Mouse (Mus musculus) midbrain, embryonic 14.5 days (tissue): ENCODE results near the gene Bbc3. TPM values are rescaled to one million over a fixed set of nuclear protein-coding genes. Genes with fewer than 3 reads are reported as not detected.

ENCODE experiments used
- ATAC-seq: fragments of 200-750 bp; cut with Nextera tagmentation; 2 replicates; pipeline ENCODE4 v1.8.0; 2017; ENCODE audit warnings: moderate number of reproducible peaks, moderate library complexity; ENCODE audit not compliant: low FRiP score, low TSS enrichment
- DNase-seq: peaks from one replicate; pipeline ENCODE4 v3.0.0-alpha.2; 2015
- H3K27ac ChIP-seq: fragments of 300-500 bp; sonication (generic); replicated peaks from 2 replicates; pipeline ENCODE4 v1.5.1; 2014; ENCODE audit warnings: mild to moderate bottlenecking, low read depth, low read length, moderate library complexity
- H3K27me3 ChIP-seq: fragments of 300-500 bp; sonication (generic); 2 replicates; pipeline ENCODE4 v1.6.1; 2014; ENCODE audit warnings: low read length, control low read depth, mixed read lengths; ENCODE audit not compliant: control insufficient read depth, insufficient read depth
- H3K36me3 ChIP-seq: fragments of 300-500 bp; sonication (generic); 2 replicates; pipeline ENCODE4 v1.6.1; 2014; ENCODE audit warnings: low read length, control low read depth; ENCODE audit not compliant: control insufficient read depth, insufficient read depth
- H3K4me1 ChIP-seq: fragments of 300-500 bp; sonication (generic); 2 replicates; pipeline ENCODE4 v1.6.1; 2014; ENCODE audit warnings: mild to moderate bottlenecking, antibody characterized with exemption, low read length, control low read depth; ENCODE audit not compliant: control insufficient read depth, insufficient read depth
- H3K4me2 ChIP-seq: fragments of 300-500 bp; sonication (generic); 2 replicates; pipeline ENCODE4 v1.6.1; 2014; ENCODE audit warnings: mild to moderate bottlenecking, low read length, moderate library complexity
- H3K4me3 ChIP-seq: fragments of 300-500 bp; sonication (generic); replicated peaks from 2 replicates; pipeline ENCODE4 v1.5.1; 2014; ENCODE audit warnings: low read depth, low read length
- H3K9ac ChIP-seq: fragments of 300-500 bp; sonication (generic); replicated peaks from 2 replicates; pipeline ENCODE4 v1.6.1; 2014; ENCODE audit warnings: mild to moderate bottlenecking, low read length, moderate library complexity
- H3K9me3 ChIP-seq: fragments of 300-500 bp; sonication (generic); 2 replicates; pipeline ENCODE4 v1.6.1; 2016; ENCODE audit warnings: low read length, control low read depth, mixed read lengths; ENCODE audit not compliant: control insufficient read depth
- WGBS: fragments of 180-500 bp; shearing (Covaris S2); extraction: QIAGEN DNeasy Blood & Tissue Kit; methylation state at CpG from one replicate; pipeline ENCODE4 v1.1.7; 2014; 5-methylcytosine and 5-hydroxymethylcytosine counted together
- polyA plus RNA-seq: library from polyadenylated mRNA; unstranded; fragments of >200 nt; fragmentation: Nextera tagmentation; extraction: Ambion mirVana; gene quantifications from 2 replicates; pipeline ENCODE4 v1.2.1, GENCODE M21; 2014

Gene Bbc3
- polyA plus RNA-seq, 1 experiment from 2014 or later = 16.8 TPM

- no peaks in the 10 kb centered on the region for H3K9me3 ChIP-seq
- H3K27ac ChIP-seq = peak within 1 kb of the TSS; percentile 95
- ATAC-seq = peak; percentile 90
- peak within 1 kb of the TSS; percentile 78 for H3K4me3 ChIP-seq
- H3K4me2 ChIP-seq = peak within 1 kb of the TSS; percentile 88
- no peaks in the 10 kb centered on the region for H3K27me3 ChIP-seq
- 1% methylated on average over 47 of the region's 49 CpGs for WGBS
- peaks cover 22% of the 10 kb centered on the region for H3K4me1 ChIP-seq
- peak; percentile 95 for DNase-seq
- peaks cover 33% of the 10 kb centered on the region for H3K36me3 ChIP-seq
- H3K9ac ChIP-seq = peak within 1 kb of the TSS; percentile 88
Observed at GRCm38 (mm10) chr7:16273081-16273765, 35.0 kb upstream of the Bbc3 start, which contains the start of gene Inafm1. Gene Inafm1 (minus strand): TSS chr7:16273617.

GRCm38 (mm10) chr7:16273766-16274140 lies 34.4 kb upstream of the Bbc3 start:
- no peaks in the 10 kb centered on the region for H3K27me3 ChIP-seq
- peak overlapping the region; percentile 88 for H3K9ac ChIP-seq
- DNase-seq (peak; percentile 80), ATAC-seq (peak; percentile 63)
- H3K4me2 ChIP-seq = peak overlapping the region; percentile 88
- H3K4me1 ChIP-seq = peaks cover 22% of the 10 kb centered on the region
- peaks cover 37% of the 10 kb centered on the region for H3K36me3 ChIP-seq
- peak overlapping the region; percentile 78 for H3K4me3 ChIP-seq
- no peaks in the 10 kb centered on the region for H3K9me3 ChIP-seq
- H3K27ac ChIP-seq = peak overlapping the region; percentile 95
- WGBS = under 1% methylated on average over 18 of the region's 18 CpGs

GRCm38 (mm10) chr7:16274922-16275890 lies 33.0 kb upstream of the Bbc3 start:
- H3K27ac ChIP-seq = no peak overlapping the region
- H3K4me3 ChIP-seq = no peak overlapping the region
- no peaks in the 10 kb centered on the region for H3K27me3 ChIP-seq
- peaks cover 22% of the 10 kb centered on the region for H3K4me1 ChIP-seq
- H3K36me3 ChIP-seq = peaks cover 43% of the 10 kb centered on the region
- no peaks in the 10 kb centered on the region for H3K9me3 ChIP-seq
- 86% methylated on average over 10 of the region's 10 CpGs for WGBS
- H3K4me2 ChIP-seq = no peak overlapping the region
- ATAC-seq (no peak), DNase-seq (no peak)
- no peak overlapping the region for H3K9ac ChIP-seq

- ATAC-seq (no peak), DNase-seq (no peak)
- no peak overlapping the region for H3K4me3 ChIP-seq
- no peaks in the 10 kb centered on the region for H3K4me1 ChIP-seq
- no peaks in the 10 kb centered on the region for H3K9me3 ChIP-seq
- no peaks in the 10 kb centered on the region for H3K27me3 ChIP-seq
- H3K9ac ChIP-seq = no peak overlapping the region
- H3K27ac ChIP-seq = no peak overlapping the region
- H3K4me2 ChIP-seq = no peak overlapping the region
- H3K36me3 ChIP-seq = peaks cover 70% of the 10 kb centered on the region
- 92% methylated on average over 11 of the region's 11 CpGs for WGBS
Observed at GRCm38 (mm10) chr7:16280721-16281120, 27.5 kb upstream of the Bbc3 start.

- 94% methylated on average over 13 of the region's 13 CpGs for WGBS
- Histone ChIP-seq H3K27me3 (no peaks in the 10 kb centered on the region), H3K4me3 (no peak overlapping the region), H3K4me1 (no peaks in the 10 kb centered on the region), H3K4me2 (no peak overlapping the region), H3K27ac (no peak overlapping the region), H3K9ac (no peak overlapping the region), H3K36me3 (peaks cover 55% of the 10 kb centered on the region), H3K9me3 (no peaks in the 10 kb centered on the region)
- no peak for ATAC-seq
- DNase-seq = no peak
Observed at GRCm38 (mm10) chr7:16282334-16282733, 25.9 kb upstream of the Bbc3 start.

- WGBS = 97% methylated on average over 8 of the region's 8 CpGs
- no peaks in the 10 kb centered on the region for H3K9me3 ChIP-seq
- no peaks in the 10 kb centered on the region for H3K27me3 ChIP-seq
- no peak overlapping the region for H3K27ac ChIP-seq
- no peak overlapping the region for H3K9ac ChIP-seq
- ATAC-seq (no peak), DNase-seq (no peak)
- H3K4me2 ChIP-seq = no peak overlapping the region
- H3K36me3 ChIP-seq = peaks cover 39% of the 10 kb centered on the region
- no peaks in the 10 kb centered on the region for H3K4me1 ChIP-seq
- H3K4me3 ChIP-seq = no peak overlapping the region
Observed at GRCm38 (mm10) chr7:16284001-16284400, 24.2 kb upstream of the Bbc3 start.

- Histone ChIP-seq H3K27me3 (no peaks in the 10 kb centered on the region), H3K27ac (no peak overlapping the region), H3K4me3 (no peak overlapping the region), H3K36me3 (peaks cover 36% of the 10 kb centered on the region), H3K4me2 (peak overlapping the region; percentile 51; the same call in 1 of the 2 replicates), H3K4me1 (no peaks in the 10 kb centered on the region), H3K9ac (no peak overlapping the region), H3K9me3 (no peaks in the 10 kb centered on the region)
- ATAC-seq (no peak), DNase-seq (no peak)
- 74% methylated on average over 9 of the region's 9 CpGs for WGBS
Observed at GRCm38 (mm10) chr7:16284904-16285303, 23.3 kb upstream of the Bbc3 start.

GRCm38 (mm10) chr7:16285450-16286025 lies 22.7 kb upstream of the Bbc3 start:
- H3K27me3 ChIP-seq = no peaks in the 10 kb centered on the region
- DNase-seq = peak; percentile 24
- 3% methylated on average over 14 of the region's 14 CpGs for WGBS
- H3K9ac ChIP-seq = no peak overlapping the region
- no peaks in the 10 kb centered on the region for H3K4me1 ChIP-seq
- H3K27ac ChIP-seq = no peak overlapping the region
- no peaks in the 10 kb centered on the region for H3K9me3 ChIP-seq
- ATAC-seq = peak; percentile 28
- peak overlapping the region; percentile 67 for H3K4me3 ChIP-seq
- peak overlapping the region; percentile 51 for H3K4me2 ChIP-seq
- peaks cover 33% of the 10 kb centered on the region for H3K36me3 ChIP-seq
